23 mouse cellular contexts compared by ENCODE assay signal in the genomic region with DNA sequence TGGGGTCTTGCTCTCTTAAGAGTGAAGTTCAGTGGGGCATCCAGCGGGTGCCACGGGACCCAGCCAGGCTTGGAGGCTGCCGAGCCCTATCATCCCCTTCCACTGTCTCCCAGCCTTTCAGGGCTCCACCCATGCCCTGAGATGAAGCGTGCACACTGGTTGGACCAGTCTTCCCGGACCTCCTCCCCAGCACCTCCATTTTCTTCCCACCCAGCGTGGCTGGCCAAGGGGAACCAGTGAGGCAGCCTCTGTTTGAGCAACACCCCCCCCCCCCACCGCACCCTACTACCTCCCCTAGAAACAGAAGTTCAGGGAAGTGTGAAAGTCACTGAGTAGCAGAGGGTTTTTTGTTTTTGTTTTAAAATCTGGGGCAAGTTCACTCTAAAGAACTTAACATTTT. TPM values are rescaled to one million over a fixed set of nuclear protein-coding genes. Genes with fewer than 3 reads are reported as not detected.
A peak's percentile ranks its signal among the peaks of the same experiment; 100 is the strongest.
DNase-seq lines count a peak whose midpoint lies in the region; ATAC-seq lines count a peak whose summit lies in the region.
"Had no signal": no experiment of that assay in that cellular context is flagged by ENCODE, and none has a peak within 500 bp of the region (broad histone marks: within the 10 kb centered on the region; RNA-seq: fewer than 3 reads in every experiment).

A gene (minus strand): TSS at position 117 of the 400 bp plus-strand sequence.

- DNase-seq in urinary bladder, postnatal 14 days (ENCODE audit: low spot score), result peak; percentile 36
- no peak for DNase-seq in urinary bladder, adult 2 months (ENCODE audit: low spot score)
- DNase-seq in ZHBTc4 (ENCODE audit: low read depth, low spot score), result peak; percentile 58
- DNase-seq in kidney, adult 11 months, result no peak
- DNase-seq: adrenal gland, adult 8-10 months; adrenal gland, postnatal 36 days; cerebellum, adult 2 months; cerebellum, postnatal 10 days; forebrain, postnatal 0 days; gastrocnemius, postnatal 36 days; heart, adult 2 months; heart, postnatal 14 days had no signal

- no peak within 1 kb of the TSS for H3K27ac ChIP-seq in hindbrain, embryonic 12.5 days
- H3K27ac ChIP-seq: embryonic facial prominence, embryonic 12.5 days; forebrain, embryonic 13.5 days; heart, adult 2 months; heart, embryonic 15.5 days; hindbrain, embryonic 15.5 days had no signal

- H3K4me1 ChIP-seq in hindbrain, embryonic 12.5 days, result no peaks in the 10 kb centered on the region
- H3K4me1 ChIP-seq: embryonic facial prominence, embryonic 12.5 days; forebrain, embryonic 13.5 days; heart, embryonic 15.5 days; hindbrain, embryonic 15.5 days had no signal

- no peak within 1 kb of the TSS for H3K4me3 ChIP-seq in hindbrain, embryonic 12.5 days
- H3K4me3 ChIP-seq: embryonic facial prominence, embryonic 12.5 days; forebrain, embryonic 13.5 days; heart, adult 2 months; heart, embryonic 15.5 days; hindbrain, embryonic 15.5 days had no signal

- H3K27me3 ChIP-seq in hindbrain, embryonic 12.5 days, result no peaks in the 10 kb centered on the region
- H3K27me3 ChIP-seq: embryonic facial prominence, embryonic 12.5 days; forebrain, embryonic 13.5 days; heart, embryonic 15.5 days; hindbrain, embryonic 15.5 days had no signal

- H3K36me3 ChIP-seq in hindbrain, embryonic 12.5 days, result no peaks in the 10 kb centered on the region
- H3K36me3 ChIP-seq: embryonic facial prominence, embryonic 12.5 days; heart, embryonic 15.5 days; hindbrain, embryonic 15.5 days had no signal

- H3K9me3 ChIP-seq in hindbrain, embryonic 12.5 days (replicated peaks), result peaks cover 11% of the 10 kb centered on the region; the same call in 1 of the 2 replicates
- H3K9me3 ChIP-seq: heart, embryonic 15.5 days; hindbrain, embryonic 15.5 days had no signal

- ATAC-seq in megakaryocyte, adult 5-6 weeks (ENCODE audit: poor library complexity, severe bottlenecking), result peak; percentile 49; the same call in 1 of the 2 replicates
- ATAC-seq in hindbrain, embryonic 12.5 days (ENCODE audit: low FRiP score), result no peak
- ATAC-seq in CD4-positive, CD25-positive, alpha-beta regulatory T cell, adult 4 months, result no peak
- ATAC-seq: forebrain, embryonic 13.5 days; forebrain, postnatal 0 days; intestine, embryonic 16.5 days had no signal

- H3K9ac ChIP-seq in hindbrain, embryonic 12.5 days, result no peak within 1 kb of the TSS
- H3K9ac ChIP-seq: embryonic facial prominence, embryonic 12.5 days; forebrain, embryonic 13.5 days; forebrain, postnatal 0 days; heart, embryonic 15.5 days; hindbrain, embryonic 15.5 days had no signal

- H3K4me2 ChIP-seq in hindbrain, embryonic 12.5 days (replicated peaks), result no peak within 1 kb of the TSS
- H3K4me2 ChIP-seq: embryonic facial prominence, embryonic 12.5 days; forebrain, embryonic 13.5 days; heart, embryonic 11.5 days; heart, embryonic 15.5 days; hindbrain, embryonic 15.5 days had no signal

- 72% methylated on average over 7 of the region's 7 CpGs for WGBS in hindbrain, embryonic 12.5 days

RNA-seq across cellular contexts. Expression of the gene that starts here (rescaled TPM):
- 0.72 and 0.81 TPM in 2 replicates for polyA plus RNA-seq in urinary bladder, adult 2 months (2012; rRNA removed)
- 1.2 and 1.3 TPM in 2 replicates for total RNA-seq in megakaryocyte, adult 5-6 weeks (2015)
- 1.6 and 2.4 TPM in 2 replicates for total RNA-seq in megakaryocyte, adult 5-6 weeks (2017)
- polyA plus RNA-seq in hindbrain, embryonic 12.5 days (2016; fragmentation: Nextera tagmentation; extraction: Ambion mirVana), result not detected in 2 replicates
- not detected for polyA plus RNA-seq in CD4-positive, CD25-positive, alpha-beta regulatory T cell, adult 4 months (2017; shearing (Covaris generic))
- total RNA-seq: adrenal gland, adult 8-10 months; adrenal gland, postnatal 36 days; forebrain, postnatal 0 days; gastrocnemius, adult 8-10 months; gastrocnemius, postnatal 36 days; heart, adult 2 months; heart, postnatal 14 days; hematopoietic stem cell, adult 5-6 weeks had no signal
- polyA plus RNA-seq: cerebellum, adult 2 months; embryonic facial prominence, embryonic 12.5 days; forebrain, embryonic 13.5 days; forebrain, postnatal 0 days; heart, adult 2 months; heart, embryonic 11.5 days; heart, embryonic 15.5 days; hindbrain, embryonic 15.5 days; intestine, embryonic 16.5 days had no signal

Comparison
In these comparisons a context has a peak if more than half of its experiments do, and no peak if none do; other contexts are left out.
1. DNase-seq: peak in urinary bladder, postnatal 14 days (single experiment) and ZHBTc4 (single experiment); none in urinary bladder, adult 2 months (single experiment) and kidney, adult 11 months (single experiment).